Mouse (Mus musculus): ENCODE data around the gene Scin.
"Not testable (repeated sequence)": the region's sequence is repeated elsewhere in the genome, so short reads cannot be mapped to it uniquely, and the experiment has no call there.

Scin gene

DNA sequence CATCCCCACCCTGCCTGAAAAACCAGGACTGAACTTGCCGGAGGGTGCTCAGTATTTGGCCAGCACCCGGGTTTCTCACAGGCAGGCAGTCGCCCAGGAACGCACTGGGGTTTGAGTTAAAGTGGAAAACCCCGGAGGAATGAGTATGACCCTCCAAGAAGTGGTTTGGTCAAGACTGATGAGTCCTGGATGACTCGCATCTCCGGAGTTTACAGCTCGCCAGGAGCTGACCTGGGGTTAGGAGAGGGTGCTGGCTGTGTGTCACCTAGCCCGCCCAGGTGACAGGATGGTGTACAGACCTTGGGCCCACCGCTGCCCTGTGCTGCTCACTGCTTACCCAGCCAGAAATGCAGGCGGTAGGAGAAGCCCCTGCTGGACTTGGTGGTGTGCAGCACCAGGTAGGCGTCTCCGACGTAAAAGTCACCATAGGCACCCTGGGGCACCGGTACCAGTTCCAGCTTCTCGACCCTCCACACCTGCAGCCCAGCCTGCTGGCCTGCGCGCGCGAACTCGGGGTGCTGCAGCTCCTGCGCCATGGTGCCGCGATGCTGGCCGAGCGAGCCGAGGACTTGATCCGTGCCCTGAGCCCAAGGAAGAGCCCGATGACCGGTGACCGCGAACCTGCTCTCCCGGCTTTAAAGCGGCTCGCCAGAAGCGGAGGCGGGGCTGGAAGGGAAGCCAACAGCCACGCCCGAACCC lies at the start of gene Scin:
Gene Scin, minus strand, starts transcription at position 656 of the 699 bp plus-strand sequence.
- no peak for DNase-seq (ENCODE audit: low spot score)

DNA sequence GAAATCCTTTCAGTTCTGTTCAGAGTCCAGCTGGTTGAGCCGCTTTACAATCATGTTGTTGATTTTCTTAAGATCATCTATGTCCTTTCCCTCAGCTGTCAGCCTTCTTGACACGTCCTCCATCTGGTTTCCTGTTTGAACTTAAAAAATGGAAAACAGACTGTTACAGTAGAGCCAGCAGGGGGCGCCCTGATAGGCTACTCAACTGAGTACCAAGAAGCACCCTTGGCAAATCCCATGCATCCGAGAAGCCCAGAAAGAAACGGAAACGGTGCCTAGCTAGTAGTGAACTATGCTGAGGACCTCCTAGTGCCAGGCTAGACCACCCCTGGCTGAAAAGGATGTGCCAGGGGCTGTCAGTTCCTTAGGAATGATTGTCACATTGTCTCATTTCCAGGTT lies 43.1 kb upstream of the Scin start:
- peak; percentile 30 for DNase-seq (ENCODE audit: low spot score)

DNA sequence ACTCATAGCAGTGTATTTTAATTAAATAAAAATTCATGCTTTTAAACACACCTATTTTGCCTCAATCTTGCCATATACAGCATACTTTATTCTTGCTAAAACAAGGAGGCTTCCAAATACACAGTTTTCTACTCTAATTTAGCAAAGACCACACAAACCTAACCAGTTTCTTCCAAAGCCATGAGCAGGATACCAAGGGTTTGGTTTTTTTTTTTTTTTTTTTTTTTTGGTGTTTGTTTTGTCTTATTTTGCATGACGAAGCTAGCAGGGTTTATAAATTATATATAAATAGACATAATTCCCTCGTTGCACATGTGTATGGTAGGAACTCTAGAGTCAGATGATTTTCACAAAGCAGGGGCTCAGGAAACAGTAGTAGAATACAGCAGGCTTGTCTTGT lies 42.1 kb upstream of the Scin start:
- DNase-seq (ENCODE audit: low spot score), result no peak

DNA sequence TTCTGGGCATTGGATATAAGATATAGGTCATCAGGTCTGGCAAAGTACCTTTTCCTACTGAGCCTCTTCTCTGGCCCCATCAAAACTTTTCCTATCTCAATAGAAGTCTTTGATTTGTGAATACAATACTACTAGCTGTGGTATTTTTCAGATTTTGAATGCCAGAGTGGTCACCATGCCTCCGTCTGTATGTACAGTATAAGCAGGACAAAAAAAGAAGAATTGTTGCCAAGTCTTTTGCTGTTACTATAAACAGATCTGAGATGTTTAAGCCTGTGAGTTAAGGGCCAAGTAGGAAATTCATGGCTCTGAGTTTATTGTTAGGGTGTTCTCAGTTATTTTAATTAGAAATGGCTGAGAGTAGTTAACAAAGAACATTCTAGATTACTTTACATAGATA lies 41.1 kb upstream of the Scin start:
- DNase-seq (ENCODE audit: low spot score), result not testable (repeated sequence)

DNA sequence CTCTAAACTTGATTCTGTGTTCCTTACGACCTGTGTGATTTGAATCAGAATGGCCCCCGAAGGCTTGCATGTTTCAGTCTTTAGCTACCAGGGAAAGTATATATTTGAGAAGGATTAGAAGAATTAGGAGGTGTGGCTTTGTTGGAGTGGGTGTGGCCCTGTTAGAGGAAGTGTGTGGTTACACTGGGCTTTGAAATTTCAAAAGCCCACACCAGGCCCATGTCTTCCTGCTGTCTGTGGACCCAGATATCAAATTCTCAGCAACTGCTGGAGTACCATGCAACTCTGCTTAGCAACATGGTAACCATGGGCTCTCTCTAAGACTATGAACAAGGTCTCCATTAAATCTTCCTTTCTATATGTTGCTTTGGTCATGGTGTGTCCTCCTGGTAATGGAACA lies 37.6 kb upstream of the Scin start:
- DNase-seq (ENCODE audit: low spot score), result no peak

DNA sequence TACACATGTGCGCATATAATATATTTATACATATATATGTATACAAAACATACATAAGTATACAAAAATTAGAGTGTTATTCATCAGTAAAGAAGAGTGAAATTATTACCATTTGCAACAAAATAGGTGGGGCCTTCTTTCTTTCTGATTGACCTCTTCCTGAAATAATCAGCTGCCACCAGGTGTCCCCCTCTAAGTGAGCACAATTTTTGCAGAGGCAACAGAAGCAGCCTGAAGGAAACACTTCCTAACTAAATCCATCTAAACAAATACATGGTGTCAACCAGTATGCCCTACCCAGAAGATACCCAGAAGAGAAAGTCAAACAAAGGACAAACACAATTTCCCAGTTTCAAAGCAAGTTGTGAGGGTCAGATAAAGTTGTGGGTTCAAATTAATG lies 35.6 kb upstream of the Scin start:
- no peak for DNase-seq (ENCODE audit: low spot score)

DNA sequence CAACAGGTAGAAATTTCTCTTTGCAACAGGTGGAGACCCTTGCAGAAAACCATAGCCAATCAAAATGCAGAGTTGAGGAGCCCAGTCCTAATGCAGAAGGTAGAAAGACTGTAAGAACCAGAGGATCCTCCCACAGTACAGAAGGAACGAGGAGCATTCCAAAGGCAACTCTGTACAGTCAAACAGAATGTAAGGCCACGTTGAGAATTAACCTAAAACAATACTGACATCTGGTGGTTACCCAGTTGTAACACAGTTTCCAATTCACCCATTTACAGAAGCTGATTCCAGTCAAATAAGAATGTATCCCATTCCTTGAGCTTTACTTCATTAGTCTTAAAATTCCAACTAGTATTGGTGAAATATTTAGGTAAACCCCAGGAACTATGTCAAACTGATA lies 30.6 kb upstream of the Scin start:
- DNase-seq (ENCODE audit: low spot score), result peak; percentile 8

DNA sequence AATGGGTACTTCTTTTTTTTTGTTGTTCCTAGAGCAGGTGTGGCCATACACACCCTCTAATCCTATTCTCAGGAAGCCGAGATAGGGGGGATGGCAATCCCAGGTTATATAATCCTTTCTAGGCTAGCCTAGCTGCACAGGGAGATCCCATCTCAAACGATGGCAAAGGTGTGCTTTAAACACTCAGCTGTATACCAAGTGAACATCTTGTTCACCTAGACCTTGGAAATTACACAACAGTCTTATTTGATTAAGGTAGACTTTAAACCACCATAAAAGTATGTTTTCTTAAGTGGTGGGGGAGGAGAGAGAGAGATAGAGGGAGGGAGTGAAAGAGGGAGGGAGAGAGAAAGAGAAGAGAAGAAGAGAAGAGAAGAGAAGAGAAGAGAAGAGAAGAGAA lies 26.7 kb upstream of the Scin start:
- DNase-seq (ENCODE audit: low spot score), result no peak

DNA sequence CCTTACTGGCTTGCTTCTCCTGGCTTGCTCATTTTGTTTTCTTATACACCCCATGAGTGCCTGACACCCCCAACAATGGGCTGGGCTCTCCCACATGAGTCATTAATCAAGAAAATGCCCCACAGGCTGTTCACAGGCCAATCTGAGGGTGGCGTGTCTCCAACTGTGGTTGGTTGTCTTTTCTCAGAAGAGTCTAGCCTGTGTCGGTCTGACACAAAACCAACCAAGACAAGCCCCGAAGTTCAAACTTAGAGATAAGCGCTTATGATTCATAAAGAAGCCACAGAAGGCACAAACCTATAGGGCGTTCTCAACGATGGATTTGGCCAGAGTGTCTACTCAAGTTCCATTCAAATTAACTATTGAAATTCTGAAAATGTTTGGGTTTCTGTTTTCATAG lies 20.2 kb upstream of the Scin start:
- no peak for DNase-seq (ENCODE audit: low spot score)

DNA sequence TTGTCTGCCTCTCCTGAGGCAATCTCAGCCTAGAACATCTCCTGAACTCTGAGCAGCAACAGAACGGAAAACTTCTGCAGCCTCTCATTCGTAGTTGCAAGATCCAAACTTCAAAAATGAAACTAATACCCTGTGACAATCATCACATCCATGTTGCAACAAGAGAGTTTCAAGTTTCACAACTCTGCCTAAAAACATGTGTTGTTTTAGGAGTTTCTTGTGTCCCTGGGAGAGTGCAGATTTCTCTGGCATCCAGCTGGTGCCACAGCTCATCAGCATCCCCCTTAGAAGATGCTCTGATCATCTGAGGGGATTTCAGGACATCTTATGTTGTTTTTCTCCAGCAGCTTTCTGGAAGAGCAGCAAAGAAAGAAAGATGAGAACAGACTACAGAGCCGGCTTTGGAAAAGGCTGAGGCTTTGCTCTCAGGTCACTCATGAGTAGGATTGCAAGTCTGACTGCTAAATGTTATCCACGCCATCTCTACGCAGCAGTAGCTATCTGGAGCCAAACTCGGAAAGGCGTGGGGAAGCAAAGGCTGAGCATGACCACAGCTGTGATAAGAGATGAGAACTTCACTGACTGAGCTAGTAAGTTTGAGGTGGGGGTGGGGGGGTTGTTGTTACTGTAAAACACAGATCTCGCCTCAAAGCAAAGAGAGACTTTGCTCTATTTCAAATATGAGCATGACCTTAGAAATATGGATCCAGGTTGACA lies 18.5 kb upstream of the Scin start:
- no peak for DNase-seq (ENCODE audit: low spot score)

DNA sequence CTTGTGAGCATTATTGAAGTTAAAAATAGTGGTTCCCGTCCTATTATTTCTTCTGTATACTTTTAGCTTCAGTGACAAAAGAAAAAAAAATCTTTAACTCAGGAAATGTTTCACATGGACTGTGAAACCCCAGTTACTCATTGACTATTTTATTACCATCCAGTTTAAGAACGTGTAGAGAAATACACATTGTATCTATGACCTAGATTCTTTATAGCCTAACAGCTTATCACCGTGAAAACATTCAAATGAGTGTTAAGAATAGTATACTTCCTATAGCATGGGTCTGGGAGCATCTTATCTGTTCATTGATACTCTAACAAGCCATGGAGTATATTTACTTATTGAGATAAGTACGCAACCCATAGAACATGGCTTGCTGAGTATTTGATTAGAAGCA lies 13.3 kb upstream of the Scin start:
- no peak for DNase-seq (ENCODE audit: low spot score)

DNA sequence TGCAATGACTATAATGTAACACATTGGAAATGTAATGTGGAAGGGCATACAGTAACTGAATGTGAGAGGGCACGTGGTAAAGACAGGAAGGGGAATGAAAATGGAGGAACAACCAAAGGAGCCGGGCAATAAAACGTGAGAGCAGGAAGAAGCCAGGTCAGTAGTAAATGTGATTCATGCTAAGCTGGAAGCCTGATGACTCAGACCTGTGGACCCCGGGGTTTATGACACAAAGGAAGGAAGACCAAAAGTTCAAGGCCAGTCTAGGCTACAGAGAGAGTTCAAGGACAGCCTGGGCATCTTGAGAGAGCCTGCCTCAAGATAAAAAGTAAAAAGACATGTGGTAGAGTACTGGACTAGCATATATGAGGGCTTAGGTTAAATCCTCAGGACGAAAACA lies 12.5 kb upstream of the Scin start:
- DNase-seq (ENCODE audit: low spot score), result no peak

DNA sequence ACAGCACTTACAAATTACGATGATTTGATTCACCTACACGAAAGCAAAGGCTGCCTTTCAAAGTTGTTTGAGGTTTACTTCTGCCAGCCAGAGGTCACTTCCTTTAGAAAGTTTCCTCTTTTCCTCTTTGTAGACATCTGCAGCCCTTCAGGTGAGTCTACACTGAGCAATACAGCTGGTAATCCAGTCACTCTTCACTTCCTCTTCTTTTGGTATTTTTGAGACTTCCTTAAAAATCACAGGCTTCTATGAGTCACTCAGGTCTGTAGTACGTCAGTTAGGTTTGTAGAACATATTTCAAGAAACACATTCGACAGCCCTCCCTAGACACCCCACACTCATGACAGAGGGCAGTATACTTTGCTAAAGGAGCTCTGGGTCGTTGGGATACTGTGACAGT lies 6.7 kb upstream of the Scin start:
- no peak for DNase-seq (ENCODE audit: low spot score)

DNA sequence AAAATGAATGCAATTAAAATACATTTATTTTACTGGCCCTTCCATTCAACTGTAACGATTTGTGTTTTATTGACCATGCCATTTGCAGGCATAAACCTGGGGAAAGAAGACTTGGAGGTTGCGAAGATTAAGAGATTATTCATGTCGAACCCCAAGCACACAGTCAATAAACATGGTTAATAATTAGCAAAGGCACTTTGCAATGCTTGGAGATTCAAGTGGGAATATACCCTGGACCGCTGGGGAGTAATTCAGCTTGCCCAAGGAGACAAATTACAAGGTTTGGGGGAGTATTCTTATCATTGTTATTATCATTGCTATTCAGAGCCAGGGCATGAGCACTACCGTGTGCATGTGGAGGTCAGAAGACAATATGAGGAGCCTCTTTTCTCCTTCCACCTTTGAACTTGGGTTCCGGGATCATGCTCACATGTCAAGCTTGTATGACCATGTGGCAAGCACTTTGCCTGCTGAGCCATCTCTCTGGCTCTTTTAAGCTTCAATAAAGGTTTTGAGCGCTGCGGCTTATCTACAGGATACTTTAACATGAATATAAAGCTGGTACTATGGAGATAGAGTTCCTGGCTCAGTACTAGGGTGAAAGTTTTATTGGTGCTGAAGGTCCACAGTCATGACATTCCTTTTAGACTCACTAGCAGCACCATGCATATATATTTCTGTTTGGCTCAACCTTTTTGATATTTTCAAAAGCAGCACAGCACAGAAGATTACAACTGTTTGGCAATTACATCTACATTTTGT lies 5.6 kb upstream of the Scin start:
- no peak for DNase-seq (ENCODE audit: low spot score)

DNA sequence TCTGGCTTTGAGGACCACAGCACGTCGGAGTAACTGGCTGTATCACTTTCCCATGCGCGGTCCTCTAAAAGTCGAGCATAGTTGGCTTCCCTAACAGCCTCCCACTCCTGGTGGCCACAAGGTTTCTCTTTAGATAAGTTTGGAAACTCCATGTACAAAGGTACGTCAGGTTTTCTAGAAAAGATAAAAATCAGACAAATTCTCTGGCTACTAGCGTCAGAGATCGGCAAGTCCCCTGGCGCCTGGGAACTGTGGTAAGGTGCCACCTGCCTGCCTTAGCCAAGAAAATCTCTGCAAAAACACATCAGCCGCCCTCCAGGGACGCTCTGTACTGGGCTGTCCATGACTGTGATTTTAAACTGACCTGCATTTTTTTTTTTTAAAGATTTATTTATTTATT lies 501 bp upstream of the Scin start:
- no peak for DNase-seq (ENCODE audit: low spot score)

DNA sequence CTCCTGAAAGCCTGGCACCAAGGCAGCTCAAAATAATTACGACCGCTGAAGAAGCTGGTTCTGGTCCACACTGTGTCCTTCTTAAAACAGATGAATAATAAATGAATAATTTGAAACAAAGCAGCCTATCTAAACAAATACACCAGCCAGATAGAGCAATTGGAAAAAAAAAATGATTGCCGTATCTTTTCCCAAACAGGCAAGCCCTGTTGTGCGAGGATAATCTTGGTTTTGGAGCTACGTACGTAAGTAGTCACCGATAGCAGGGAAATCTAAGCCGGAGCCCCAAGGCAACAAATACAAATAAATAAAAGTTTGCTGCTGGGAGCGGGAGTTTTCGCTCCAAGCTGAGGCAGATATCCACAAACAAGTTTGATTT lies 845 bp downstream of the Scin start:
- no peak for DNase-seq (ENCODE audit: low spot score)

DNA sequence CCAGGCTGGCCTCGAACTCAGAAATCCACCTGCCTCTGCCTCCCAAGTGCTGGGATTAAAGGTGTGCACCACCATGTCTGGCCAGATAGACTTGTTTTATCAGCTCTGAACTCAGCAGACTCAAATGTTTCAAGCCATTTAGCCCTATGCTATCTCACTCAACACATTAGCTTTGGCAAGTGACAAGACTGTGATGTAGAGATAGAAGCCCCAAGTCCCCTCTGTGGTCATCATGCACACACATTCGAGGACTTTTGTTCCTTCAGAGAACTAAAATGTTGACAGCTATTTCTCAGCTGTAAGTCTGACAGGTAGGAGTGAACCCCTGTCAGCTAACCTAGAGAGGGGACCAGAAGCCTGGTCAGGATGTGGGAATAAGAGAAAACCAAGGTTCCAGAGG lies 15.2 kb downstream of the Scin start:
- no peak for DNase-seq (ENCODE audit: low spot score)

DNA sequence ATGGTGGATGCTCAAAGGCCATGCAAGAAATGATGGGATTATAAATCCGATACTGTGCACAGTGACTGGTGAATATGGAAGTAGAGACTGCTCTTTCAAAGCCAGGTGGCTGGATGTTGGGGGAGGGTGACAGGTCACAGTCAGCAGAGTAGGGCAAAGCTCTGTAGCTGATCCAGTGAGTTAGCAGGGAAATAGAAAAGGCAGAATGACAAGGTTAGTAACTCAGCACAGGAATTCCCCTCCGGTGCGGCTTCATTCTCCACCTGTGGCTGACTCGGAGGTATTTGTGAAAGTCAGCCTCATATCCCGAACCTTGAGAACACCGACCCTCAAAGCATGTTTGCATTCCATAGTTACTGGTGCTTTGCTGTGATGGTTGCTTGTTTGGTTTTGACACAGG lies 17.0 kb downstream of the Scin start:
- no peak for DNase-seq (ENCODE audit: low spot score)

DNA sequence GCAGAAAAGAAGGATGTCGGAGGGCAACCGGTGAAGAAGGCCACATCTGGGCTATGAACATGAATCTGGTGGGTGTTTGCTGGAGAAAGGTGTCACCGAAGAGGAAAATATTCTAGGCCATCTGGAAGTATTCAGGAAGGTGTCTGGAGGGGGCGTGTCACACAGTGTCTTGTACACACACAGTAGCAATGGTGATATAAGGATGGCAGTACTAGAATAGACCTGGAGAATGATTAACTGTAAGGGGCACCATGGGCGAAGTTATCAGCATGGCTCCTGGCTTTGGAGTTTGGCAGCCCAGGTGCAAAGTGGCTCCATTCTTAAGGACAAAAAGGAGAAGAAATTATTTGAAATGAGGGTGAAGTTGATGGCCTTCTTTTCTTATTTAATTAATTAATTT lies 17.8 kb downstream of the Scin start:
- DNase-seq (ENCODE audit: low spot score), result no peak

DNA sequence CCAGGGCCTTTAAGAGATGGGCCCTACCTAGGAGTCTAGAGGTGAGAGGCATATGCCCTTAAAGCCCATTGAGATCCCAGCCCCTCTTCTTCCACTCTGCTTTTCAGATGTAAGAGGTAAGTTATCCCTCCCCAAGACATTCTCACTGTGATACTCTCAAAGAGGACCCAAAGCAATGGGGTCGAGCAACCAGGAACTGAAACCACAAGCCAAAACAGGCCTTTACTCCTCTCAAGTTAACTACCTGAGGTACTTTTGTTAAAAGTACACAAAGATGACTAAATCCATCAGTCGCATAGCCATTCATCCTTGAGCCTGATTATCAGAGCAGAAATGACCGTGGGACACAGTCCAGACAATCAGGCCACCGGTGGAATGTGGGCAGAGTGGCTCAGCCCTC lies 19.1 kb downstream of the Scin start:
- DNase-seq (ENCODE audit: low spot score), result no peak

DNA sequence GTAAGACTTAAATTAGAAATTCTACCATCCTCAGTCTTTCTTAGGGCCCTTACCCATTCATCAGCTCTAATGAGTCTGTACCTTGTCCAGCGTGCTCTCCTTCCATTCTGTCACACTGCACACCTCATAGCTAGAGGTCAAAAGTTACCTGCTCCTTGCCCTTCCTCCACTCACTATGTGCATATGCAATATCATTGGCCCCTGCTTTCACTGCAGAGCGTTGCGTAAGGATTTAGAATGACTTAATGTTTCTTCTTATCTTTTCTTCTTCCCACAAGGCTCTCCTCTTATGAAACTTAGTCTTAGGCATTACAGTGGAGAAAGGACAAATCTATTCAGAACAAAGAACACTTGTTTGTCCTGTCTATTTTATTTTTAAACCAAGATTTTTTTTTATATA lies 20.0 kb downstream of the Scin start:
- no peak for DNase-seq (ENCODE audit: low spot score)

DNA sequence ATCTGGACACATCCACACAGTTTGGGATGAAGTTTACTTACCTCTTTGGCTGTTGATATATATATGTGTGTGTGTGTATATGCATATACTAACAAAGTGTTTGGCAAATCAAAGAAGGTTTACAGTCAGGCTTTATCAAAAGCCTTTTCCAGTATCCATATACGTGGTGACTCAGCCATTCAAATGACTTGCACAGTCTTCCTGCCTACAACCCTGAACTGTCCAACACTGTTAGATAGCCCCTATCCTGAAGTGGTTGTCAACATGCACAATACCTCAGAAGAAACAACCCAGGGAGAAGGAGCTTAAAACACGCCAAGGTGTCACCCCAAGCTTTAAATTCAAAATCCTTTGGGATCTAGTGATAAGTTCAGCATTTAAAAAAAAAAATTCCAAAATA lies 20.4 kb downstream of the Scin start:
- no peak for DNase-seq (ENCODE audit: low spot score)

DNA sequence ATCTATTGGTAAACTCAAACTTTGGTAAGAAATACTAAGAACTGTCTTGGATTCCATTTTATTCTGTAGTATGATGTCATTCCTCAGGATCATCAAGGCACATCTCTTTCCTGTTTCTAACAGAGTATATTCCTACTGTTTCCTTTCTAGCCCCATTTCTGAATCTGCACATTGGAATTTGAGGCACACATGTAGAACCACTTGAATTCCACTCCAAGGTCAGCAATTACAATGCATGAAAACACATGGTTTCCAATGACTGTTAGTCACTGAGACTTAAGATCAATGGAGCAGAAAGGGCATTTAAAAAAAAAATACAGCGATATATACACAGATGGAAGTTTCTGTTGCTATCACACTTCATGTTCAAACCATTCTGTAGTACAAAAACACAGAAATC lies 24.8 kb downstream of the Scin start:
- DNase-seq (ENCODE audit: low spot score), result no peak
